In genomic region chr7:135847304-135847703, GRCm38 (mm10) we compare ENCODE assay signal across 22 mouse cellular contexts.
DNase-seq lines count a peak whose midpoint lies in the region; ATAC-seq and TF ChIP-seq lines count a peak whose summit lies in the region.
"Had no signal": no experiment of that assay in that cellular context is flagged by ENCODE, and none has a peak within 500 bp of the region (broad histone marks: within the 10 kb centered on the region; RNA-seq: fewer than 3 reads in every experiment).

No protein-coding gene starts in this region.

- no peak overlapping the region for H3K4me2 ChIP-seq in neural tube, embryonic 13.5 days
- H3K4me2 ChIP-seq: heart, embryonic 15.5 days; liver, embryonic 12.5 days had no signal

- no peak overlapping the region for H3K27ac ChIP-seq in gastrocnemius, adult 2 months
- H3K27ac ChIP-seq in neural tube, embryonic 13.5 days (replicated peaks), result peak overlapping the region; percentile 28; the same call in 1 of the 2 replicates
- H3K27ac ChIP-seq: heart, embryonic 15.5 days; liver, embryonic 12.5 days had no signal

- WGBS in neural tube, embryonic 13.5 days, result 72% methylated on average over 9 of the region's 9 CpGs

- H3K36me3 ChIP-seq in neural tube, embryonic 13.5 days, result no peaks in the 10 kb centered on the region
- H3K36me3 ChIP-seq: heart, embryonic 15.5 days; liver, embryonic 12.5 days had no signal

- H3K4me3 ChIP-seq in gastrocnemius, adult 2 months, result no peak overlapping the region
- no peak overlapping the region for H3K4me3 ChIP-seq in neural tube, embryonic 13.5 days
- H3K4me3 ChIP-seq: erythroblast, embryonic 14.5 days; heart, embryonic 15.5 days; liver, embryonic 12.5 days had no signal

- DNase-seq in gastrocnemius, adult 2 months, result peak; percentile 3
- DNase-seq in gastrocnemius, postnatal 10 days, result no peak
- no peak for DNase-seq in neural tube, embryonic 10.5 days (ENCODE audit: extremely low spot score, low spot score)
- DNase-seq in cerebellum, postnatal 14 days, result no peak
- DNase-seq in thymus, adult 18-20 months, result no peak
- DNase-seq: adrenal gland, adult 2 months; adrenal gland, postnatal 36 days; cerebellum, adult 8-10 months; kidney, adult 8-10 months; kidney, postnatal 10 days; layer of hippocampus, adult 9-11 months; liver, postnatal 0 days; lung, postnatal 36 days; midbrain, embryonic 14.5 days had no signal

- H3K9me3 ChIP-seq in neural tube, embryonic 13.5 days, result no peaks in the 10 kb centered on the region
- H3K9me3 ChIP-seq: heart, embryonic 15.5 days; liver, embryonic 12.5 days had no signal

- no peak for ATAC-seq in neural tube, embryonic 13.5 days (ENCODE audit: low read depth)
- ATAC-seq in megakaryocyte, adult 5-6 weeks (ENCODE audit: poor library complexity, severe bottlenecking), result peak; percentile 82
- ATAC-seq: activated CD4-positive, CD25-positive, alpha-beta regulatory T cell, adult 4 months; forebrain, embryonic 16.5 days; intestine, embryonic 16.5 days; liver, embryonic 12.5 days; liver, postnatal 0 days had no signal

- intact Hi-C loops in gastrocnemius, adult 2 months (cut with DNase I), result no loop called here

- no peaks in the 10 kb centered on the region; the same call in none of the 2 replicates for H3K27me3 ChIP-seq in neural tube, embryonic 13.5 days

- no peak overlapping the region for H3K9ac ChIP-seq in neural tube, embryonic 13.5 days
- H3K9ac ChIP-seq: heart, embryonic 15.5 days; liver, embryonic 12.5 days; liver, postnatal 0 days had no signal

- peaks cover 47% of the 10 kb centered on the region for H3K4me1 ChIP-seq in neural tube, embryonic 13.5 days (replicated peaks)
- H3K4me1 ChIP-seq: heart, embryonic 15.5 days; liver, embryonic 12.5 days had no signal

- TF ChIP-seq CTCF in gastrocnemius, adult 2 months (IDR thresholded peaks at IDR 0.05), result no peak
